Mouse (Mus musculus): ENCODE measurements around the gene Zfp958. TPM values are rescaled to one million over a fixed set of nuclear protein-coding genes. Genes with fewer than 3 reads are reported as not detected.
"Not testable (repeated sequence)": the region's sequence is repeated elsewhere in the genome, so short reads cannot be mapped to it uniquely, and the experiment has no call there.

Zfp958 gene
- polyA plus RNA-seq (2012), result not detected in 2 replicates

GRCm38 (mm10) chr8:4612932-4613853 lies at the start of gene Zfp958:
Gene Zfp958 (plus strand): TSS chr8:4613167.
- Histone ChIP-seq H3K4me3 (replicated peaks) (peak within 1 kb of the TSS; percentile 78), H3K36me3 (ENCODE audit: control insufficient read depth) (peaks cover 18% of the 10 kb centered on the region), H3K4me1 (ENCODE audit: control insufficient read depth) (peaks cover 23% of the 10 kb centered on the region), H3K27me3 (ENCODE audit: control insufficient read depth) (no peaks in the 10 kb centered on the region), H3K9me3 (ENCODE audit: control insufficient read depth, low read length) (no peaks in the 10 kb centered on the region)
- TF ChIP-seq GATA1 (IDR thresholded peaks at IDR 0.05; ENCODE audit: low read length), result no peak
- TF ChIP-seq TAL1 (IDR thresholded peaks at IDR 0.05; ENCODE audit: low read length), result no peak

GRCm38 (mm10) chr8:4581986-4582385 lies 31.0 kb upstream of the Zfp958 start:
- no peak for TF ChIP-seq TAL1 (IDR thresholded peaks at IDR 0.05; ENCODE audit: low read length)
- TF ChIP-seq GATA1 (IDR thresholded peaks at IDR 0.05; ENCODE audit: low read length), result no peak
- Histone ChIP-seq H3K27me3 (ENCODE audit: control insufficient read depth) (no peaks in the 10 kb centered on the region), H3K4me3 (replicated peaks) (no peak overlapping the region), H3K9me3 (ENCODE audit: control insufficient read depth, low read length) (no peaks in the 10 kb centered on the region), H3K36me3 (ENCODE audit: control insufficient read depth) (no peaks in the 10 kb centered on the region), H3K4me1 (ENCODE audit: control insufficient read depth) (no peaks in the 10 kb centered on the region)

- no peak for TF ChIP-seq TAL1 (IDR thresholded peaks at IDR 0.05; ENCODE audit: low read length)
- no peak for TF ChIP-seq GATA1 (IDR thresholded peaks at IDR 0.05; ENCODE audit: low read length)
- Histone ChIP-seq H3K27me3 (ENCODE audit: control insufficient read depth) (no peaks in the 10 kb centered on the region), H3K9me3 (ENCODE audit: control insufficient read depth, low read length) (no peaks in the 10 kb centered on the region), H3K4me3 (replicated peaks) (no peak overlapping the region), H3K36me3 (ENCODE audit: control insufficient read depth) (no peaks in the 10 kb centered on the region), H3K4me1 (ENCODE audit: control insufficient read depth) (no peaks in the 10 kb centered on the region)
These were observed 30.2 kb upstream of the Zfp958 start for GRCm38 (mm10) chr8:4582754-4583178.

- H3K4me1 ChIP-seq (ENCODE audit: control insufficient read depth), result no peaks in the 10 kb centered on the region
- no peaks in the 10 kb centered on the region for H3K36me3 ChIP-seq (ENCODE audit: control insufficient read depth)
- no peaks in the 10 kb centered on the region for H3K27me3 ChIP-seq (ENCODE audit: control insufficient read depth)
- no peaks in the 10 kb centered on the region for H3K9me3 ChIP-seq (ENCODE audit: control insufficient read depth, low read length)
- H3K4me3 ChIP-seq (replicated peaks), result no peak overlapping the region
- TF ChIP-seq GATA1 (IDR thresholded peaks at IDR 0.05; ENCODE audit: low read length), result no peak
- no peak for TF ChIP-seq TAL1 (IDR thresholded peaks at IDR 0.05; ENCODE audit: low read length)
These were observed 28.3 kb upstream of the Zfp958 start for GRCm38 (mm10) chr8:4584660-4585059.

GRCm38 (mm10) chr8:4586356-4586755 lies 26.6 kb upstream of the Zfp958 start:
- Histone ChIP-seq H3K27me3 (ENCODE audit: control insufficient read depth) (no peaks in the 10 kb centered on the region), H3K9me3 (ENCODE audit: control insufficient read depth, low read length) (no peaks in the 10 kb centered on the region), H3K4me1 (ENCODE audit: control insufficient read depth) (no peaks in the 10 kb centered on the region), H3K4me3 (replicated peaks) (no peak overlapping the region), H3K36me3 (ENCODE audit: control insufficient read depth) (no peaks in the 10 kb centered on the region)
- TF ChIP-seq GATA1 (IDR thresholded peaks at IDR 0.05; ENCODE audit: low read length) (no peak), TAL1 (IDR thresholded peaks at IDR 0.05; ENCODE audit: low read length) (no peak)

- Histone ChIP-seq H3K9me3 (ENCODE audit: control insufficient read depth, low read length) (no peaks in the 10 kb centered on the region), H3K4me3 (replicated peaks) (no peak overlapping the region), H3K27me3 (ENCODE audit: control insufficient read depth) (no peaks in the 10 kb centered on the region), H3K4me1 (ENCODE audit: control insufficient read depth) (no peaks in the 10 kb centered on the region), H3K36me3 (ENCODE audit: control insufficient read depth) (no peaks in the 10 kb centered on the region)
- TF ChIP-seq TAL1 (IDR thresholded peaks at IDR 0.05; ENCODE audit: low read length) (no peak), GATA1 (IDR thresholded peaks at IDR 0.05; ENCODE audit: low read length) (no peak)
These were observed 24.6 kb upstream of the Zfp958 start for GRCm38 (mm10) chr8:4588165-4589000.

GRCm38 (mm10) chr8:4608896-4609295 lies 4.1 kb upstream of the Zfp958 start:
- H3K36me3 ChIP-seq (ENCODE audit: control insufficient read depth), result no peaks in the 10 kb centered on the region
- H3K4me1 ChIP-seq (ENCODE audit: control insufficient read depth), result peaks cover 10% of the 10 kb centered on the region
- H3K9me3 ChIP-seq (ENCODE audit: control insufficient read depth, low read length), result no peaks in the 10 kb centered on the region
- TF ChIP-seq TAL1 (IDR thresholded peaks at IDR 0.05; ENCODE audit: low read length) (no peak), GATA1 (IDR thresholded peaks at IDR 0.05; ENCODE audit: low read length) (no peak)
- H3K4me3 ChIP-seq (replicated peaks), result no peak overlapping the region
- H3K27me3 ChIP-seq (ENCODE audit: control insufficient read depth), result no peaks in the 10 kb centered on the region

GRCm38 (mm10) chr8:4611626-4612175 lies 1.3 kb upstream of the Zfp958 start:
- H3K9me3 ChIP-seq (ENCODE audit: control insufficient read depth, low read length); H3K4me3 ChIP-seq (replicated peaks); H3K27me3 ChIP-seq (ENCODE audit: control insufficient read depth): not testable (repeated sequence)
- Histone ChIP-seq H3K4me1 (ENCODE audit: control insufficient read depth) (peaks cover 23% of the 10 kb centered on the region), H3K36me3 (ENCODE audit: control insufficient read depth) (peaks cover 11% of the 10 kb centered on the region)

GRCm38 (mm10) chr8:4627349-4627748 lies 14.4 kb downstream of the Zfp958 start:
- Histone ChIP-seq H3K4me3 (replicated peaks) (no peak overlapping the region), H3K4me1 (ENCODE audit: control insufficient read depth) (no peaks in the 10 kb centered on the region), H3K9me3 (ENCODE audit: control insufficient read depth, low read length) (peaks cover 44% of the 10 kb centered on the region), H3K36me3 (ENCODE audit: control insufficient read depth) (peaks cover 66% of the 10 kb centered on the region), H3K27me3 (ENCODE audit: control insufficient read depth) (no peaks in the 10 kb centered on the region)
- TF ChIP-seq GATA1 (IDR thresholded peaks at IDR 0.05; ENCODE audit: low read length), result no peak
- TF ChIP-seq TAL1 (IDR thresholded peaks at IDR 0.05; ENCODE audit: low read length), result no peak

All from erythroblast, embryonic 14.5 days (primary cell).